ENCODE assay signal across 9 mouse cellular contexts in genomic region chr17:87376831-87377471, GRCm38 (mm10). TPM values are rescaled to one million over a fixed set of nuclear protein-coding genes. Genes with fewer than 3 reads are reported as not detected.
A peak's percentile ranks its signal among the peaks of the same experiment; 100 is the strongest.
DNase-seq lines count a peak whose midpoint lies in the region; ATAC-seq lines count a peak whose summit lies in the region.
"Had no signal": no experiment of that assay in that cellular context is flagged by ENCODE, and none has a peak within 500 bp of the region (broad histone marks: within the 10 kb centered on the region; RNA-seq: fewer than 3 reads in every experiment).

No protein-coding gene starts in this region.

- ATAC-seq in kidney, embryonic 14.5 days (ENCODE audit: low FRiP score, low TSS enrichment), result peak; percentile 40; the same call in 1 of the 2 replicates
- ATAC-seq in heart, embryonic 11.5 days (replicated peaks; ENCODE audit: insufficient number of reproducible peaks, low FRiP score, low TSS enrichment), result no peak
- peak; percentile 53 for ATAC-seq in liver, embryonic 16.5 days (ENCODE audit: low read depth)
- no peak for ATAC-seq in inflammation-experienced regulatory T-cells, adult 6 months
- ATAC-seq in forebrain, embryonic 13.5 days, result no peak

- no peak for DNase-seq in kidney, postnatal 10 days
- DNase-seq in embryonic facial prominence, embryonic 10.5 days (ENCODE audit: low spot score), result peak; percentile 76
- no peak for DNase-seq in MN1 (ENCODE audit: low spot score)

- no peaks in the 10 kb centered on the region for H3K9me3 ChIP-seq in kidney, embryonic 14.5 days (ENCODE audit: control insufficient read depth, low read length)
- H3K9me3 ChIP-seq in embryonic facial prominence, embryonic 10.5 days, result no peaks in the 10 kb centered on the region
- H3K9me3 ChIP-seq in heart, embryonic 11.5 days (replicated peaks; ENCODE audit: control insufficient read depth, low read length), result no peaks in the 10 kb centered on the region
- no peaks in the 10 kb centered on the region for H3K9me3 ChIP-seq in liver, embryonic 16.5 days (replicated peaks; ENCODE audit: control insufficient read depth, low read length)
- no peaks in the 10 kb centered on the region for H3K9me3 ChIP-seq in forebrain, embryonic 13.5 days (replicated peaks)

- no peak overlapping the region for H3K4me3 ChIP-seq in kidney, embryonic 14.5 days (ENCODE audit: low read length)
- H3K4me3 ChIP-seq in embryonic facial prominence, embryonic 10.5 days, result no peak overlapping the region
- H3K4me3 ChIP-seq in heart, embryonic 11.5 days (ENCODE audit: low read depth, low read length), result no peak overlapping the region
- H3K4me3 ChIP-seq in liver, embryonic 16.5 days (ENCODE audit: low read depth, low read length), result no peak overlapping the region
- no peak overlapping the region for H3K4me3 ChIP-seq in forebrain, embryonic 13.5 days

- H3K9ac ChIP-seq in kidney, embryonic 14.5 days (ENCODE audit: low read depth, low read length), result no peak overlapping the region
- H3K9ac ChIP-seq in heart, embryonic 11.5 days (ENCODE audit: low read depth, low read length), result 0 out of 2 replicates have a peak overlapping the region, but pooled peaks have one; percentile 39
- H3K9ac ChIP-seq in liver, embryonic 16.5 days (ENCODE audit: low read depth, low read length), result no peak overlapping the region
- no peak overlapping the region for H3K9ac ChIP-seq in forebrain, embryonic 13.5 days

- H3K4me1 ChIP-seq in kidney, embryonic 14.5 days (ENCODE audit: control insufficient read depth, insufficient read depth, low read length), result peaks cover 52% of the 10 kb centered on the region
- H3K4me1 ChIP-seq in embryonic facial prominence, embryonic 10.5 days, result peaks cover 73% of the 10 kb centered on the region
- peaks cover 31% of the 10 kb centered on the region for H3K4me1 ChIP-seq in heart, embryonic 11.5 days (ENCODE audit: control insufficient read depth, insufficient read depth, low read length)
- H3K4me1 ChIP-seq in liver, embryonic 16.5 days (ENCODE audit: control insufficient read depth, low read depth, low read length), result peaks cover 9% of the 10 kb centered on the region
- H3K4me1 ChIP-seq in forebrain, embryonic 13.5 days, result peaks cover 41% of the 10 kb centered on the region

- H3K4me2 ChIP-seq in kidney, embryonic 14.5 days (replicated peaks; ENCODE audit: low read depth, low read length), result no peak overlapping the region; the same call in 1 of the 2 replicates
- H3K4me2 ChIP-seq in heart, embryonic 11.5 days, result no peak overlapping the region
- no peak overlapping the region for H3K4me2 ChIP-seq in liver, embryonic 16.5 days (ENCODE audit: low read depth, low read length)
- no peak overlapping the region for H3K4me2 ChIP-seq in forebrain, embryonic 13.5 days

- H3K36me3 ChIP-seq in kidney, embryonic 14.5 days (ENCODE audit: control insufficient read depth, insufficient read depth, low read length), result no peaks in the 10 kb centered on the region
- H3K36me3 ChIP-seq in embryonic facial prominence, embryonic 10.5 days (replicated peaks), result no peaks in the 10 kb centered on the region
- H3K36me3 ChIP-seq in heart, embryonic 11.5 days (ENCODE audit: control insufficient read depth, insufficient read depth, low read length), result no peaks in the 10 kb centered on the region
- no peaks in the 10 kb centered on the region for H3K36me3 ChIP-seq in liver, embryonic 16.5 days (ENCODE audit: control insufficient read depth, insufficient read depth)
- H3K36me3 ChIP-seq in forebrain, embryonic 13.5 days (ENCODE audit: poor library complexity, severe bottlenecking), result no peaks in the 10 kb centered on the region

- WGBS in kidney, embryonic 14.5 days, result 54% methylated on average over 6 of the region's 6 CpGs
- 63% methylated on average over 6 of the region's 6 CpGs for WGBS in embryonic facial prominence, embryonic 10.5 days
- WGBS in heart, embryonic 11.5 days (ENCODE audit: insufficient replicate concordance), result 81% methylated on average over 6 of the region's 6 CpGs
- 70% methylated on average over 6 of the region's 6 CpGs for WGBS in liver, embryonic 16.5 days (ENCODE audit: insufficient replicate concordance)
- 90% methylated on average over 6 of the region's 6 CpGs for WGBS in forebrain, embryonic 13.5 days

- peak overlapping the region; percentile 77 for H3K27ac ChIP-seq in kidney, embryonic 14.5 days (ENCODE audit: low read depth, low read length)
- peak overlapping the region; percentile 87 for H3K27ac ChIP-seq in embryonic facial prominence, embryonic 10.5 days (replicated peaks)
- H3K27ac ChIP-seq in heart, embryonic 11.5 days (ENCODE audit: low read depth, low read length), result peak overlapping the region; percentile 41
- 0 out of 2 replicates have a peak overlapping the region, but pooled peaks have one; percentile 37 for H3K27ac ChIP-seq in liver, embryonic 16.5 days (ENCODE audit: low read length)
- H3K27ac ChIP-seq in forebrain, embryonic 13.5 days, result no peak overlapping the region; the same call in 1 of the 2 replicates

- H3K27me3 ChIP-seq in kidney, embryonic 14.5 days (ENCODE audit: control insufficient read depth, insufficient read depth, low read length), result no peaks in the 10 kb centered on the region
- H3K27me3 ChIP-seq in embryonic facial prominence, embryonic 10.5 days (replicated peaks; ENCODE audit: low read depth, poor library complexity, severe bottlenecking), result no peaks in the 10 kb centered on the region
- H3K27me3 ChIP-seq in heart, embryonic 11.5 days (ENCODE audit: control insufficient read depth, insufficient read depth, low read length), result no peaks in the 10 kb centered on the region
- no peaks in the 10 kb centered on the region for H3K27me3 ChIP-seq in liver, embryonic 16.5 days (ENCODE audit: control insufficient read depth, insufficient read depth, low read depth, low read length)
- H3K27me3 ChIP-seq in forebrain, embryonic 13.5 days, result no peaks in the 10 kb centered on the region

RNA-seq across cellular contexts. Expression of gene Stpg4, which starts 50.6 kb away (rescaled TPM):
- polyA plus RNA-seq in kidney, embryonic 14.5 days (2014; fragmentation: Nextera tagmentation; extraction: Ambion mirVana), result 0.51 TPM in 1 of 2 replicates, not detected in the other
- polyA plus RNA-seq in embryonic facial prominence, embryonic 10.5 days (2016; fragmentation: Nextera tagmentation; extraction: Ambion mirVana), result not detected in 2 replicates
- not detected in 2 replicates for polyA plus RNA-seq in heart, embryonic 11.5 days (2014; fragmentation: Nextera tagmentation; extraction: Ambion mirVana)
- polyA plus RNA-seq in liver, embryonic 16.5 days (2015; fragmentation: Nextera tagmentation; extraction: Ambion mirVana), result not detected in 2 replicates
- under 1 TPM in 1 of 3 experiments, not detected in 2; 0.43 TPM for polyA plus RNA-seq in inflammation-experienced regulatory T-cells, adult 6 months (2017; shearing (Covaris generic))
- not detected in 2 replicates for polyA plus RNA-seq in forebrain, embryonic 13.5 days (2015; fragmentation: Nextera tagmentation; extraction: Ambion mirVana)
- polyA plus RNA-seq: midbrain, embryonic 14.5 days had no signal

Comparison
In these comparisons a context has a peak if more than half of its experiments do, and no peak if none do; other contexts are left out.
1. ATAC-seq: peak in kidney, embryonic 14.5 days (single experiment) and liver, embryonic 16.5 days (single experiment); none in heart, embryonic 11.5 days (single experiment), inflammation-experienced regulatory T-cells, adult 6 months (single experiment) and forebrain, embryonic 13.5 days (single experiment).